Mouse (Mus musculus) inflammation-experienced regulatory T-cells, adult 16 weeks (primary cell): ENCODE measurements around the gene Myo1a. TPM values are rescaled to one million over a fixed set of nuclear protein-coding genes. Genes with fewer than 3 reads are reported as not detected.

Source experiments
- polyA plus RNA-seq: library from polyadenylated mRNA; unstranded; fragments of 100-300 nt; shearing (Covaris generic); gene quantifications from one replicate; pipeline ENCODE4 v1.2.1, GENCODE M21; 2017

The Myo1a gene
- 0.11 TPM for polyA plus RNA-seq

DNA sequence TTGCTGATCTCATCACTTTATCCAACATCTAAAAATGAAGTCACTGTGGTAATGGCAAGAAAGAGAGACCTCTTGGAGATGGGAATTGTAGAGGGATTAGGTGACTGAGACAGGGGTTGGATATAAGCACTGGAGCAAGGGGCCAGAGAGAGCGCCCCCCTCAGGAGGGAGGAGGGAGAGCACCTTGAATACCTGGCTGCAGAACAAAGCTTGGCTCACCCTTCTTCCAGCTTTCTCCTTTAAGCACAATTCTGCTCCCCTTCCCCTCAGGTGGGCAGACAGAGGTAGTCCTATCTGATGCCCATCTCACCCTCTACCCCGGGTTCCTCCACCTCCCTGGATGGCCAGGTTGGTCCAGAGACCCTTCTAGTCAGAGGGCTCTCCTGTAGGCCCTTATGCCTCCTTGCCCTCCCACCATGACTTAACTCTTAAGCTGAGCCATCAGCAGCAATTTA lies at the start of gene Myo1a:
Gene Myo1a (plus strand): TSS at position 405 of the 455 bp plus-strand sequence.

GRCm38 (mm10) chr10:127666501-127667268 lies 38.3 kb upstream of the Myo1a start, which contains the start of gene Nemp1:
TSS of gene Nemp1 (plus strand) at chr10:127666901.

GRCm38 (mm10) chr10:127668093-127669050 lies 36.6 kb upstream of the Myo1a start, which contains the start of gene Nab2:
TSS of gene Nab2 (minus strand) at chr10:127668568.

DNA sequence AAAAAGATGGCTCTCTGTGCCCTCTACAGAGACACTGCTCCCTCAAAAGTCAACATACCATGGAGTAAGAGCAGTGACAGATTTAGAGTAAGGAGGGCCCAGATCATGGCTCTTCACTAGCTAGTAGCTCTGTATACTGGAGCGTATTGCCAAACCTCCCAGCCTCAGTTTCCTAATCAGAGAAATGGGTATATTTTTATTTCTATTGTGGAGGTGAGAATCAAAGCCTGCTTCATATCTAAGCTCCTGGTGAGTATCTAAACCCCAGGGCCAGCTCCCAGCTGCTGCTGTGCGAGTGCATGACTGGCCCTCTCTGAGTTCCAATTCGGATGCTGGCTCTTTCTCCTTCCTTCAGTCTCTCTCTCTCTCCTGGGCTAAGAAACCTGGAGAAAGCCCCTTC lies 19.2 kb downstream of the Myo1a start, which contains the start of gene Tac2:
Gene Tac2 (plus strand): TSS at position 301 of the 400 bp plus-strand sequence.

DNA sequence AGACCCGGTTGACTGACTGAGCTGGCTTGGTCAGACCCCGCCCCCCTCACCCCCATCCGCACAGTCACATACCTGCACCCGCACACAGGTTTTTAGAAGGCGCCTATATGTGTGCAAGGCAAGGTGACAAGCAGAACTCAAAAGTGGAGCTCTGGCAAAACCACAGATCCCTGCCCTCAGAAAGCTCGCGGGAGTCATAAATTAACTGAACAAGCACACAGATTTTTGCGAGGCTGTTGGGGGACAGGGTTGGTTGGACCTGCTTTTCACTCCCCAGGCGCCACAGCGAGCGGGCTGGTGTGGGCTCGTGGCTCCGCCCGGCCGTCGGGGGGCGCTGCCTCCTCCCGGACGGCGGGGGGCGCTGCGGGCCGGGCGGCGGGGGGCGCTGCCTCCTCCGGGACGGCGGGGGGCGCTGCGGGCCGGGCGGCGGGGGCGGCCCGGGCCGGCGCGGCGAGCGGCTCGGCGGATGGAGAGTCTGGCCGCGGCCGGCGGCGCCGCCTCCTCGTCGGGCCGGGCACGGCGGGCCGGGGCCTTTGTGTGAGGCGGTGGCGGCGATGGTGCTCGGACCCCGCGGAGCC lies 34.2 kb downstream of the Myo1a start, which contains the start of gene Zbtb39:
Gene Zbtb39 (plus strand): TSS at position 456 of the 578 bp plus-strand sequence.

DNA sequence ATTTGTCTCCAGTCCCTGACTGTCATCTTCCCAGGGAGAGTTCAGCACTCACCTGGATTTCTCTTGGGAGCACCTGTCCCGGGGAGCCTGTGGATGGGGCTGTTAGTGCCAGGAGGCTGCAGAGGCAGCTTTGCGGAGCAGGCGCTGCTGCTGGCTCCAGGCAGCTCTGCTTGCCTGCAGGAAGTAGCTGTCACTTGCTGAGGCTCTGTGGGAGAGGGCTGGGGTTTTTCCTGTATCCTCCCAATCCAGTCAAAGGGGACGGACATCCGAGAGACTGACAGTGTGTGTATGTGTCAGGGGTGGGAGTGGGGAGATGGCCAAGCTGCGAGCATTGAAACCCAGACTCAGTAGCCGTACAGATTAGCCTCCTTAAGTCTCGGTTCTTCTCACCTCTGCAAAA lies 46.6 kb downstream of the Myo1a start, which contains the start of gene Gpr182:
Gene Gpr182 (minus strand): TSS at position 185 of the 400 bp plus-strand sequence.

DNA sequence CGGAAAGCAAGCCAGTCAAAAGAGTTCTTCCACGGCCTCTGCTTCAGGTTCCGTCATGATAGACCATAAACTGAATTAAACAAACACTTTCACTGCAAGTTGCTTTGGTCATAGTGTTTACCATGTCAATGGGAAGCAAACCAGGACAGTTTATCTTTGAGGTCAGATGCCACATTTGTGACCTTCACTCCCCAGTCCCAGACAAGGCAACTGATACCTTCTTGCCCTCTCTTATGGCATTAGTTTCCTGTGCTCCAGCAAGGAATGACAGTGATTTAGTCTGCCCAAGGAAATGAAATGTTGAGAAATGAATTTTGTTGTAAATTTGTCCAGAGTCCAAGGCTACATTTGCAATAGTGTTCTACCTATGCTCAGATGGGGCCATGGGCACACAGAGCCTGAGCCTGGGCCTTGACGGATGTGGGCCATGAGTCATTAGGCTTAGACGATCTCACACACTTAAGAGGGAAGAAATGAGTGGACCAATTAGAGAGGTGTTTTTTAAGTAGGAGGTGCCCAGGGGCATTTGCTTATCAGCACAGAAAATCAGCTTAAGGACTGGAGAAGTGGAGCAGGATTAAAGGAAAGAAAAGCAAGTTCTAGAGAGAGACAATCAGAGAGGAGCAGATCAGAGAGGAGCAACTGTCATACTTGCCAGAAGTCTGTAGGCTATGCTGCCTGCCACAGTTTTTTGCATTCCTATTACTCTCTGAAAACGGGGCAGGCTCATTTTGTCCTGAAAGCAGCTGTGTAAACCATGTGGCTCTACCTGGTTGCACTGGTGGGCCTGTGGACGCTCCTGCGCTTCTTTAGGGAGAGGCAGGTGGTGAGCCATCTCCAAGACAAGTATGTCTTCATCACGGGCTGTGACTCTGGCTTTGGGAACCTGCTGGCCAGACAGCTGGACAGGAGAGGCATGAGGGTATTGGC lies 54.5 kb downstream of the Myo1a start, which contains the start of the genes Rdh1 and Rdh16f1:
Gene Rdh1 (plus strand): TSS at position 541 of the 930 bp plus-strand sequence.
Gene Rdh16f1 (plus strand): TSS at position 607 of the 930 bp plus-strand sequence.

Other genes starting within 250 kb of the Myo1a start
- gene Stac3, start 203.5 kb upstream of the Myo1a start, polyA plus RNA-seq = 0.87 TPM
- not detected for gene Ndufa4l2, start 190.2 kb upstream of the Myo1a start, polyA plus RNA-seq
- 106 TPM for gene Shmt2, start 182.7 kb upstream of the Myo1a start, polyA plus RNA-seq
- gene Nxph4, start 170.6 kb upstream of the Myo1a start, polyA plus RNA-seq = not detected
- gene Lrp1, start 84.0 kb upstream of the Myo1a start, polyA plus RNA-seq = 1.8 TPM
- gene Stat6, start 62.2 kb upstream of the Myo1a start, polyA plus RNA-seq = 321 TPM
- 14.2 TPM for gene Nemp1, start 38.3 kb upstream of the Myo1a start, polyA plus RNA-seq
- gene Nab2, start 36.6 kb upstream of the Myo1a start, polyA plus RNA-seq = 76.3 TPM
- not detected for gene Tac2, start 19.3 kb downstream of the Myo1a start, polyA plus RNA-seq
- 0.44 TPM for gene Zbtb39, start 34.4 kb downstream of the Myo1a start, polyA plus RNA-seq
- gene Gpr182, start 46.6 kb downstream of the Myo1a start, polyA plus RNA-seq = 0.07 TPM
- gene Rdh1, start 54.6 kb downstream of the Myo1a start, polyA plus RNA-seq = not detected
- 0.68 TPM for gene Rdh16f1, start 54.6 kb downstream of the Myo1a start, polyA plus RNA-seq
- not detected for gene Rdh9, start 71.2 kb downstream of the Myo1a start, polyA plus RNA-seq
- 0.11 TPM for gene Rdh16, start 96.0 kb downstream of the Myo1a start, polyA plus RNA-seq
- gene Rdh19, start 144.8 kb downstream of the Myo1a start, polyA plus RNA-seq = not detected
- not detected for gene Rdh16f2, start 161.3 kb downstream of the Myo1a start, polyA plus RNA-seq
- not detected for gene Rdh7, start 183.6 kb downstream of the Myo1a start, polyA plus RNA-seq
- not detected for gene Sdr9c7, start 193.3 kb downstream of the Myo1a start, polyA plus RNA-seq